Mouse (Mus musculus) right cerebral cortex, postnatal 25 days (tissue): ENCODE results near the gene Angptl8.
"Not testable (repeated sequence)": the region's sequence is repeated elsewhere in the genome, so short reads cannot be mapped to it uniquely, and the experiment has no call there.

Experiments used
- DNase-seq: peaks from one replicate; pipeline ENCODE4 v3.0.0; 2022

Angptl8 gene

GRCm38 (mm10) chr9:21851084-21851483 lies 15.8 kb downstream of the Angptl8 start:
- no peak for DNase-seq

GRCm38 (mm10) chr9:21852128-21853091 lies 17.1 kb downstream of the Angptl8 start, which contains the start of gene Dock6:
Gene Dock6, minus strand, starts transcription at chr9:21852635.
- DNase-seq = peak; percentile 75

- DNase-seq = no peak
Measured at GRCm38 (mm10) chr9:21853961-21854360, 18.7 kb downstream of the Angptl8 start.

- no peak for DNase-seq
Measured at GRCm38 (mm10) chr9:21854894-21855293, 19.6 kb downstream of the Angptl8 start.

- no peak for DNase-seq
Measured at GRCm38 (mm10) chr9:21857501-21857900, 22.2 kb downstream of the Angptl8 start.

DNA sequence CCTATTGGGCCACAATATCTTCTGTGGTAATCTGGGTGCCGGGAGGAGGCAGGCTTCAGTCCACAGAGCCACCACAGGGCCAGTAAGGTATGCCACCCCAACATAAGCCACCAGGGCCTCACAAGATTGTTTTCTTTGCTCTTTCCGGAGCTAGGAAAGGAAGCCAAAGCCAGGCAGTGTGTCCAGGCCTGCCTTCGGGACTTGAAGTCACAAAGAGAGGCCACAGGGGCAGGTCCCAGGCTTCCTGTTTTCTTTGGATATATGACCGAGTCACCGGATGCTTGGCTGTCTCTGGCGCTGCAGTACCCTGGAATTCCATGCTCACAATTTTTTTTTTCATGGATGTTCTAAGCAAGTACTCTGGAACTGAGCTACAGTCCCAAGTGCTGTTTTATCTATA lies 22.8 kb downstream of the Angptl8 start:
- no peak for DNase-seq

DNA sequence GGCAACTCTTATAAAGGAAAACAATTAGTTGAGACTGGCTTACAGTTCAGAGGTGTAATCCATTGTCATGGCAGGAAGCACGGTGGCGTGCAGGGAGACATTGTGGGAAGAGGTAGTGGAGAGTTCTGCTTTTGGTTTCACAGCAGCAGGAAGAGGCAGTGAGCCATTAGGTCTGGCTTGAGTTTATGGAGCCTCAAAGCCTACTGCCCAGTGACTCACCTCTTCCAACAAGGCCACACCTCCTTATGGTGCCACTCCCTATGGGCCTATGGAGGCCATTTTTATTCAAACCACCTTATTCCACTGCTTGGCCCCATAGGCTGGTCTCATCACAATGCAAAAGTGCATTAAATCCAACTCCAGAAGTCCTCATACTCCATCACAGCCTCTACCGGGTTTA lies 24.3 kb downstream of the Angptl8 start:
- no peak for DNase-seq

DNA sequence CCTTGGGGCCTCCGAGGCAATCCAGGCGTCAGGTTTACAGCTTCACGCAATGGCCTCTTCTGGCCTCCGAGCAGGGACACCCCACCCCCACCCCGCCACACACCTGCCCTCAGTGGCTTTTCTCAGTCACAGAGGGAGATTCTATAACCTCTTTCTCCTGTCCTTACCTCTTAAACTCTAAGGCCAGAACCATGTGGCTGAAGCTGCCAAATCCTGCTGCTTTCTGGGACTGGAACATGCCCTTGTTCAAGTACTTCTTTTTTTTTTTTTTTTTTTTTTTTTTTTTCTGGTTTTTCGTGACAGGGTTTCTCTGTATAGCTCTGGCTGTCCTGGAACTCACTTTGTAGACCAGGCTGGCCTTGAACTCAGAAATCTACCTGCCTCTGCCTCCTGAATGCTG lies 25.0 kb downstream of the Angptl8 start:
- DNase-seq = not testable (repeated sequence)

DNA sequence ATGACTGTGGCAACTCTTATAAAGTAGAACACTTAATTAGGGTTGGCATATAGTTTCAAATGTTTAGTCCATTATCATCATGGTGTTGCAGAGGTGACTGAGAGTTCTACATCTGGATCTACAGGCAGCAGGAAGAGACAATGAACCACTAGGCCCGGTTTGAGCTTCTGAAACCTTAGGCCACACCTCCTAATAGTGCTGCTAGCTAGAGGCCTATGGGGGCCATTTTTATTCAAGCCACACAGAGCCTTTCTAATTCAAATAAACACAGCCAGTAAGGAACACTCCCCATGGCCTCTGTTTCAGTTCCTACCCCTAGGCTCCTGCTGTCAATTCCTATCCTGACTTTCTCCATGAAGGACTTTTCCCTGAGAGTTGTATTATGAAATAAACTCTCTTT lies 26.9 kb downstream of the Angptl8 start:
- DNase-seq = no peak

- no peak for DNase-seq
Measured at GRCm38 (mm10) chr9:21865673-21866398, 30.5 kb downstream of the Angptl8 start.

GRCm38 (mm10) chr9:21866641-21867040 lies 31.3 kb downstream of the Angptl8 start:
- no peak for DNase-seq

- no peak for DNase-seq
Measured at GRCm38 (mm10) chr9:21867726-21868125, 32.4 kb downstream of the Angptl8 start.

DNA sequence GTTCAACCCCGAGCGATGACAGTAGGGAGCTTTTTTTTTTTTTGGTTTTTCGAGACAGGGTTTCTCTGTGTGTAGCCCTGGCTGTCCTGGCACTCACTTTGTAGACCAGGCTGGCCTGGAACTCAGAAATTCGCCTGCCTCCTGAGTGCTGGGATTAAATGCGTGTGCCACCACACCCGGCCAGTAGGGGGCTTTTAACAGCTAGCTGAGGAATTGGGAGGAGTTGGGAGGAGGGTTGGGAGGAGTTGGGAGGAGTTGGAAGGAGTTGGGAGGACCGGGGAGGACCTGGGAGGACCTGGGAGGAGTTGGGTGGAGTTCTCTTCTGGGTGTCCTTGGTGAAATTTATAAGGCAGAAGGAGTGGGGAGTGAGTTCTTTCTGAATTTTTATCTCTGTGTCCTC lies 34.0 kb downstream of the Angptl8 start:
- not testable (repeated sequence) for DNase-seq

DNA sequence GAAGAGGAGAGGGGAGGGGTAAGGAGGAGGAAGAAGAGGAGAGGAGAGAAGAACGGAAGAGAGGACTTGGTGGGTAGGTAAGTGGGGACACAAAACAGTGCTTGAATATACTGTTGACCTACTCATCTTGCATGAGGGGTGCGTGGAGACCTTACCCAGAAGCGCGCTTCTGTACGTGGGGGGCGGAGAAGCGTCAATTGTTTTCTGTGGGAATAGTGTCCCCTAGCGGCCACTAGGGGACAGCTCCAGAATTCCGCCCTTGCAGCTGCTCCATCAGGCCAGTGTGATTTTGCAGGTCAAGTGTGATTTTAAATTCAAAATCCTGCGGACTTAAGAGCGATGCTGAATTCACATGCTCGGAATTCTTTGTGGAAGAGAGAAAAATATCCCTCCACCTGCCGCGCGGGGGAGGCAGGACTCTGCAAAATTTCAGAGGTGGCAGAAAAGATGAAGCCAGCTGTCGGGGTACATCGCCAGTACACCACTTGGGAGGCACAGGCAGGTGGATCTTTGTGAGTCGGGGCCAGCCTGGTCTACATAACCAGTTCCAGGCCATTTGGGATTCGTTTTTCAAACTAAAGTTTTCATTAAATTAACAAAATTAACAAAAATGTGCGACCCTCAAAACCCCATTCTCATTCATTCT lies 35.7 kb downstream of the Angptl8 start:
- DNase-seq = peak; percentile 36

- no peak for DNase-seq
Measured at GRCm38 (mm10) chr9:21872204-21872603, 36.9 kb downstream of the Angptl8 start.

GRCm38 (mm10) chr9:21876601-21877000 lies 41.3 kb downstream of the Angptl8 start:
- DNase-seq = no peak
